15 mouse cellular contexts compared by ENCODE assay signal in the genomic region with DNA sequence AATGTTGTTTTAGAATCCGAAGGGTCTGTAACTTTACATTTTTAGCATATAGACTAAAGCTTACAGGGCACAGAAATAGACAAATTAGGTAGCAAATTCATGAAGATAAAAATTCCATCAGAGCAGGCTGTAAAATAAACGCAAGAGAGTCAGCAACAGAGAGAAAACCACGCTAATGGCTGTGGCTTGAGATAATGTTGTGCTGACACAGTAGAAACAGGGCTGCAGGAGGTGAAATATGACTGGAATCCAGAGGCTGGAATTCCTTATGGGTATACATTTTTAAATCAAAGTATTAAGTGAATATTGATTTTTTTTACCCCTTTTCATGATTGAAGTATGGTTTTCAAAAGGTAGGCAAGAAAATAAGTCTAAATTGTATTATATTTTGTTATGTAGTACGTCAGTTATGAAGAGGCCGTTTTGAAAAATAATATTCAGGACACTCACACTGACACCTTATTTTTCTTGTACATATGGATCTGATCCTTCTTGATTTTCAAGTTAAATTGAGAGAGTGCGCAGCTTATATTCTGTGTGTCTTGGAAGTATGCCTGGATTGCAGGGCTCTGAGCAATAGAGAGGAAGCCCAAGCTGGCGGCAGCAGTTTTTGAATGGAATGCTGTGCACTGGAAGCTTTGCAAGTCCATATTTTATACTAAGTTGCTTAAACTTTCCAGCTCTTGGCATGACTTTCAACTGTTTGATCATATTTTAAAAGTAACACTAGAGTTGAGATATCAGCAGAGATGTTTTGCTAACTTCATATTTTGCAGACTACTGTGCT.
DNase-seq lines count a peak whose midpoint lies in the region; ATAC-seq and TF ChIP-seq lines count a peak whose summit lies in the region.
"Had no signal": no experiment of that assay in that cellular context is flagged by ENCODE, and none has a peak within 500 bp of the region (broad histone marks: within the 10 kb centered on the region; RNA-seq: fewer than 3 reads in every experiment).

No protein-coding gene starts in this region.

- ATAC-seq in intestine, embryonic 16.5 days: no peak

- 55% methylated on average over 7 of the region's 7 CpGs for WGBS in intestine, embryonic 16.5 days

- H3K79me2 ChIP-seq in myocyte (ENCODE audit: control insufficient read depth, insufficient read depth): peaks cover 16% of the 10 kb centered on the region

- H3K4me3 ChIP-seq in myocyte: no peak overlapping the region
- no peak overlapping the region for H3K4me3 ChIP-seq in intestine, embryonic 16.5 days (ENCODE audit: low read length)
- H3K4me3 ChIP-seq: embryonic facial prominence, embryonic 12.5 days; left cerebral cortex, adult 2 months; liver, embryonic 15.5 days; neural tube, embryonic 12.5 days had no signal

- H3K4me2 ChIP-seq in myocyte (ENCODE audit: low read depth): peak overlapping the region; percentile 60
- no peak overlapping the region for H3K4me2 ChIP-seq in intestine, embryonic 16.5 days (ENCODE audit: low read depth, low read length)
- H3K4me2 ChIP-seq: embryonic facial prominence, embryonic 12.5 days; liver, embryonic 15.5 days; neural tube, embryonic 12.5 days had no signal

- no peaks in the 10 kb centered on the region for H3K27me3 ChIP-seq in myocyte (ENCODE audit: control insufficient read depth, insufficient read depth, insufficient read length)
- H3K27me3 ChIP-seq in intestine, embryonic 16.5 days (replicated peaks; ENCODE audit: control insufficient read depth, insufficient read depth, low read length): no peaks in the 10 kb centered on the region
- H3K27me3 ChIP-seq: embryonic facial prominence, embryonic 12.5 days; liver, embryonic 15.5 days; neural tube, embryonic 12.5 days had no signal

- H3ac ChIP-seq in myocyte (ENCODE audit: control insufficient read depth, insufficient read length): no peak overlapping the region

- peak; percentile 9 to 15 for DNase-seq in cerebellum, postnatal 10 days
- no peak for DNase-seq in cerebellum, adult 11 months
- peak; percentile 2 for DNase-seq in kidney, postnatal 36 days
- no peak for DNase-seq in kidney, adult 8-10 months
- DNase-seq in urinary bladder, postnatal 14 days (ENCODE audit: low spot score): peak; percentile 14
- DNase-seq in urinary bladder, postnatal 36 days (ENCODE audit: low spot score in 2 of 2): no peak
- DNase-seq: cerebellum, adult 9-10 months; midbrain, embryonic 14.5 days had no signal

- H3K9ac ChIP-seq in intestine, embryonic 16.5 days (ENCODE audit: low read depth, low read length): no peak overlapping the region
- H3K9ac ChIP-seq: embryonic facial prominence, embryonic 12.5 days; liver, embryonic 15.5 days; neural tube, embryonic 12.5 days had no signal

- H3K4me1 ChIP-seq in intestine, embryonic 16.5 days (ENCODE audit: control insufficient read depth, insufficient read depth, low read length): peaks cover 3% of the 10 kb centered on the region; the same call in 1 of the 2 replicates
- H3K4me1 ChIP-seq: liver, embryonic 15.5 days; neural tube, embryonic 12.5 days had no signal

- H3K27ac ChIP-seq in intestine, embryonic 16.5 days (ENCODE audit: low read length): no peak overlapping the region
- H3K27ac ChIP-seq: embryonic facial prominence, embryonic 12.5 days; left cerebral cortex, adult 2 months; liver, embryonic 15.5 days; neural tube, embryonic 12.5 days had no signal

- no peaks in the 10 kb centered on the region for H3K36me3 ChIP-seq in myocyte (ENCODE audit: control insufficient read depth, insufficient read depth)
- no peaks in the 10 kb centered on the region for H3K36me3 ChIP-seq in intestine, embryonic 16.5 days (ENCODE audit: control insufficient read depth, insufficient read depth, low read length)
- H3K36me3 ChIP-seq: embryonic facial prominence, embryonic 12.5 days; G1E; liver, embryonic 15.5 days; neural tube, embryonic 12.5 days had no signal

- TF ChIP-seq POLR2A in myocyte (IDR thresholded peaks at IDR 0.05; ENCODE audit: insufficient read length, low read depth): no peak

- H3K9me3 ChIP-seq in intestine, embryonic 16.5 days (ENCODE audit: control insufficient read depth, low read length): no peaks in the 10 kb centered on the region
- H3K9me3 ChIP-seq: embryonic facial prominence, embryonic 12.5 days; G1E; liver, embryonic 15.5 days; neural tube, embryonic 12.5 days had no signal

TF ChIP-seq in myocyte, 11 proteins besides CTCF, POLR2A, EP300 and RAD21:
- TF ChIP-seq REST (IDR thresholded peaks at IDR 0.05; ENCODE audit: insufficient read depth, insufficient read length) (no peak), TCF12 (IDR thresholded peaks at IDR 0.05; ENCODE audit: insufficient read depth, poor library complexity, severe bottlenecking) (no peak), POLR2AphosphoS2 (IDR thresholded peaks at IDR 0.05; ENCODE audit: insufficient read length, low read depth) (no peak), E2F4 (IDR thresholded peaks at IDR 0.05; ENCODE audit: insufficient read depth) (no peak)

Comparison
In these comparisons a context has a peak if more than half of its experiments do, and no peak if none do; other contexts are left out.
1. DNase-seq: peak in cerebellum, postnatal 10 days (2 of 2), kidney, postnatal 36 days (2 of 2) and urinary bladder, postnatal 14 days (single experiment); none in cerebellum, adult 11 months (single experiment), kidney, adult 8-10 months (0 of 2) and urinary bladder, postnatal 36 days (0 of 2).